Mouse (Mus musculus) ovary, postnatal 14 days (tissue): ENCODE data around the gene Tomm34.
"Not testable (repeated sequence)": the region's sequence is repeated elsewhere in the genome, so short reads cannot be mapped to it uniquely, and the experiment has no call there.

Experiments used
- DNase-seq: peaks from one replicate; pipeline ENCODE4 v3.0.0; 2022; ENCODE audit warnings: low spot score

The Tomm34 gene

GRCm38 (mm10) chr2:164076874-164077425, 6.0 kb upstream of the Tomm34 start:
- DNase-seq: no peak

- no peak for DNase-seq
Measured at GRCm38 (mm10) chr2:164075088-164075487, 4.1 kb upstream of the Tomm34 start.

- DNase-seq: peak; percentile 97
Measured at GRCm38 (mm10) chr2:164073918-164074578, 3.1 kb upstream of the Tomm34 start.

DNA sequence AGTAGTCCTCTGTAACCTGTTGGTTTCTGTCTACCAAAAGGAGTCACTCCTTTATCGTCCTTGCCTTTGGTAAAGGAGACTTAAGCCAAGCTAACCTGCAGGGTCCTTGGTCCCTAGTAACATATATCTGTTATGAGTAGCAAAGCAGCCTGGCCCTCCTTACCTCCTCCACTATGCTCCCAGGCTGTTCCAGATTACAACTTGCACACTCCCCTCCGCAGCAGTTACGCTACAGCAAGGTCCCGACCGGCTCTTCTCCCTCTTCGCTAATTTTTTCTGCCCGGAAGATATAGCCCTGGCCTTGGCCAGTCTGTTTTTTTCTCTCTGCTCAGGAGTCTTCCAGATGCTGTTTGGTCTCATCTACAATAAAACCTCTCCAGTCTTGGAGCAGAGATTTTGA, 2.2 kb upstream of the Tomm34 start:
- no peak for DNase-seq

GRCm38 (mm10) chr2:164072109-164072508, 1.1 kb upstream of the Tomm34 start:
- DNase-seq: no peak

GRCm38 (mm10) chr2:164071437-164071820, 460 bp upstream of the Tomm34 start:
- DNase-seq: not testable (repeated sequence)

- DNase-seq: peak; percentile 19
Measured at GRCm38 (mm10) chr2:164070142-164070764, 716 bp downstream of the Tomm34 start, which contains the start of gene Stk4. Stk4 (plus strand) TSS chr2:164070322.

- DNase-seq: no peak
Measured at GRCm38 (mm10) chr2:164059634-164060235, 11.2 kb downstream of the Tomm34 start.

GRCm38 (mm10) chr2:164054671-164055070, 16.3 kb downstream of the Tomm34 start:
- no peak for DNase-seq

- no peak for DNase-seq
Measured at GRCm38 (mm10) chr2:164053767-164054166, 17.2 kb downstream of the Tomm34 start.

DNA sequence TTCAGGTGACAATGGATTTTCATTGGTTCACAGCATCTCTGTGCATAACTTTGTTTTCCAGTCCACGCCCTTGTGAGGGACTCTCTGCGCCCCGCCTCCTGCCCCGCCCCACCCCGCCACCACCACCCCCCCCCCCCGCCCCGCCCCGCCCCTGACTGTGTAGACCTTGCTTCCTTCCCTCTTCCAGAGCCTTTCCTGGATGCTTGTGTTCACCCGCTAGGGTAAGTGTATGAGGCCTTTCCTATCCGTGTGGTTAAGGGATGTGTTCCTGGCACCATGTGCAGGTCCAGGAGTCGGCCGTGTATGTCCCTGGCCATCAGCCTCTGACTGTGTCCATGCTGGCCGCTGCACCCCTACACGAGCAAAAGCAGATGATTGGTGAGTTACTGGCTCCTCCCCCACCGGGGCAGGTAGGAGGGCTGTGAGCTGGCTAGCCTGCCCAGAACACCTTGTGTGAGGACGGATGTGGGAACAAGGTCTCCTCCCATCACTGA, 23.7 kb downstream of the Tomm34 start:
- DNase-seq: no peak

- no peak for DNase-seq
Measured at GRCm38 (mm10) chr2:164041523-164041922, 29.4 kb downstream of the Tomm34 start.

DNA sequence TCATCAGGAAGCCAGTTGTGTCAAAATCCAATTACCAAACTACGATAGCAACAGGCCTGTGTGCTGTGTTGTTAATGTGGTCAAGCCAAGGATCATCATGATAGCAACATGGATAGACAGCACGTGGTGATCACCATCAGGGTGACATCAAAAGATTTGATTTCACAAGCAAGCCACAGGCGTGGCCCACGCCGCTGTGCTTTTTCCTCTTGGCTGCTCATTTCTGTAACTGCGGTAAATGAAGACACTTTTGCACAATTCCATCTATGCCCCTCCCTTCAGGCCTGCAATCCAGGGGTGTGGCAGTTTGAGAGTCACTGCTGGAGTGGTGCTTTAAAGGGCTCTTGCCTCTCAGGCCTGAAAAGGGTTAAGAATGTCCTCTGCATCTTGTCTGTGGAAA, 30.0 kb downstream of the Tomm34 start:
- no peak for DNase-seq

DNA sequence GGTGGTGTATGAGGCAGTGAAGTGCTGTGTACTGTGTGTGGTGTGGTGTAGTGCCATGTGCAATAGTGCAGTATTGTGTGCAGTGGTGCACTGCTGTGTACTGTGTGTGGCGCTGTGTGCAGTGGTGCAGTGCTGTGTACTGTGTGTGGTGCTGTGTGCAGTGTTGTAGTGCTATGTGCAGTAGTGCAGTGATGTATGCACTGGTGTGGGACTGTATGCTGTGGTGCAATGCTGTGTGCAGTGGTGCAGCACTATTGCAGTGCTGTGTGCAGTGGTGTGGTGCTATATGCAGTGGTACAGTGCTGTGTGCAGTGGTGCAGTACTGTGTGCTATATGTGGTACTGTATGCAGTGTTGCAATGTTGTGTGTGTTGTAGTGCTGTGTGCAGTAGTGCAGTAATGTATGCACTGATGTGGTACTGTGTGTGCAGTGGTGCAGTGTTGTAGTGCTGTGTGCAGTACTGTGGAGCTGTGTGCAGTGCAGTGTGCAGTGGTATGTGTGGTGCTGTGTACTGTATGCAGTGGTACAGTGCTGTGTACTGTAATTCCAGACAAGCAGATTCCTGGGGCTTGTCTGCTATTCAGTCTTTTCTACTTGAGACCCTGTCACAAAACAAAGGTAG, 32.5 kb downstream of the Tomm34 start:
- DNase-seq: no peak

DNA sequence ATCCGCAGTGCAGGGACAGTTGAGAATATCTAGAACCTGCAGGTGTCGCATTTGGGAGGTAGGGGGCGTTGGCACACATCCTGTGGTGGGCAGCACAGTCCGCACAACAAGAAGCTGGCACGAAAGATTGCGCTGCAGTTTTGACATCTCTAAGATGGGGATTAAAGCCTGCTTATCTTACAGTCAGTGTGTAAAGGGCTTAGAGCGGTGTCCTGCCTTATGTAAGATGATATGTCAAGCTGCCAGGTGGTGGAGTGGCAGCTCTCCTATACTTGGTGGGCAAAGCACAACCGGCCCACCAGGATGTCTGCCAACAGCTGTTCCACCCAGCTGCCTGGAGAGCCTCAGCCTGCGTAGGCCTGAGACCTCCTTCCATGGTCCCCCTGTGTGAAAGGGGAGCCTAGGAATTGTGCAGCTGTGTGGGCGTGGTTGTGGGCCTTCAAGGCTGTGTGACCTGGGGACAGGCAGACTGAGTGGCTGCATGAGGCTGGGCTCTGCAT, 34.4 kb downstream of the Tomm34 start:
- no peak for DNase-seq

DNA sequence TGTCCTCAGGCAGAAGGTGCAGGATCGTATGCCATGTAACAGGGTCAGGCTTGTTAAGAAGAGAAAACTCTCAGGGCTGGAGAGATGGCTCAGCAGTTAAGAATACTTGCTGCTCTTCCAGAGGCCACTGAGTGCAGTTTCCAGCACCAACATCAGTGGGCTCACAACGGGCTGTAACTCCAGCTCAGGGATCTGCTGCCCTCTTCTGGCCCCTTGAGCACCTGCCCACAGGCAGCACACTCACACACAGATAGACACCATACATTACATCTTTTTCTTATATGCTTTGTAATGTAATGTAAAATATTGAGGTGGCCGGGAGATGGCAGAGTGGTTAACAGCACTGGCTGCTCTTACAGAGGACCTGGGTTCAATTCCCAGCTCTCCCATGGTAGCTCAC, 38.0 kb downstream of the Tomm34 start:
- no peak for DNase-seq

- DNase-seq: no peak
Measured at GRCm38 (mm10) chr2:164031147-164031546, 39.8 kb downstream of the Tomm34 start.

- no peak for DNase-seq
Measured at GRCm38 (mm10) chr2:164025150-164025549, 45.8 kb downstream of the Tomm34 start, which contains the start of gene Pabpc1l. Pabpc1l (plus strand) TSS chr2:164025450.

GRCm38 (mm10) chr2:164022104-164022503, 48.9 kb downstream of the Tomm34 start:
- DNase-seq: no peak

DNA sequence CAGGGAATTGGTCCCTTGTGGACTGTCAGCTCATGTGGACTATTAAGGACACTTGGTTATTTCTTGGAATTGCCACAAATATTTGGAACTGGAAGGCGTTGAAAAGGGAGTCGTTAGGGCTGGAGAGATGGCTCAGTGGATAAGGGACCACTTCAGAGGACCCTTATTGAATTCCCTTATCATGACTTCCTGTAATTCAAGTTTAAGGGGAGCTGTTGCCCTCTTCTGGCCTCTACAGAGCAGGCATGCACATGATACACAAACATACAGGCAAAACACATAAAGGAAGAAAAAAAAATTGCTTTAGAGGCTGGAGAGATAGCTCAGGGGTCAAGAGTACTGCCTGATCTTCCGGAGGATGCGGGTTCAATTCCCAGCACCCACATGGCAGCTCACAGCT, 51.0 kb downstream of the Tomm34 start:
- no peak for DNase-seq

DNA sequence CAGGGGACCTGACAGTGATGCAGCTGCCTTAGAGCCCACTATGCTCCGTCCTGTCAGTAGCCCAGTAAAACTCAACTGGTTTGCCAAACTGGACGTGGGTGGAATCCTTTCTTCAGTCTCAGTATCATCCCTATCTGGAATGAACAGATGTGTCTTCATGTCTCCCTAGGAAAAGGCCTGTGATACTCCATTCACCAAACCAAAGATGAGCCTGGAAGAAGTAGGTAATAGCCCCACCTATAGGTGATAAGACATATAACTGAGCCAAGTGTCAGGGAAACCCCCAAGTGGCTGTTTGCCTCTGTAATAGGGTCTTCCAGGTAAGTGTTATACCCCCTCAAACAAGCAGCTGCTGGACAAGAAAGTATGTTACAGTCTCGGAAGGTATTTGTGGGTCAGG, 52.1 kb downstream of the Tomm34 start:
- no peak for DNase-seq

GRCm38 (mm10) chr2:164015304-164015703, 55.7 kb downstream of the Tomm34 start:
- DNase-seq: no peak
